Mouse (Mus musculus) thymus, postnatal 10 days (tissue): ENCODE data around the gene Tcte1.

Source experiments
- DNase-seq, 2 experiments: peaks; one replicate each; pipeline ENCODE4 v3.0.0; 2021; ENCODE audit warnings: low spot score in 2 of 2

The Tcte1 gene

DNA sequence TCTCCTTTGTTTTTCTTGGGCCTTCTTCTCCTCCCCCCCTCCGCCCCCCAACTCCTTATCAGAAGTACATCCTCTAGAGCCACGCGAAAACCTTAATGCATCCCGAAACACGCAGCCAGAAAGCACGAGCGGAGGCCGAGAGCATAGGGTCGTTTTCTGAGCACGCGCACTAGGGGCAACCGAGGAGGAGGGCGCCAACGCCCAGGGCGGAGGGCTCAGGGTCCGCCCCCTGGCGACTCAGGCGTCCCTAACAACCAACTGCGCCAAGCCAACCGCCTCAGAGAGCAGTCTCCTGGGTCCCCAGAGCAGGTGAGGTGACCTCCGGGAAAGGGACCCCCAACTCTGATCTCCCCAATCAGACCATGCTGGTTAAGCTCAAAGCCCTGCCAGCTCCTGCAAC, at the start of gene Tcte1:
Gene Tcte1, plus strand, starts transcription at position 172 of the 400 bp plus-strand sequence.
- peak; percentile 29 to 55 for DNase-seq

DNA sequence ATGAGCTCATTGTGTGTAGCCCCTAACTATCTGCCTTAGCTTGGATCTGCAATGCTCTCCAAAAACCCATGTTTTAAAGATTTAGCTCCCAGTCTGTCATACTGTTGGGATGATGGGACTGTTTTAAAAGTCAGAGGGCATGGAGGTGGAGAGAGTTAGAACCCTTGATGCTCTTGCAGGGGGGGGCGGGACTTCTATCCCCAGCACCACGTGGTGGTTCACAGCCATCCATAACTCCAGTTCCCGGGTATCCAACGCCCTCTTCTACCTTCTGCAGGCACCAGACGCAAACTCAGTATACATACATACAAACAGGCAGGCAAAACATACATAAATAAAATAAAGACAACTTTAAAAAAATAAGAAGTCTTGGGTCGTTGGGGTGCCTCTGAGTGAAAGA, 49.6 kb upstream of the Tcte1 start:
- no peak for DNase-seq

DNA sequence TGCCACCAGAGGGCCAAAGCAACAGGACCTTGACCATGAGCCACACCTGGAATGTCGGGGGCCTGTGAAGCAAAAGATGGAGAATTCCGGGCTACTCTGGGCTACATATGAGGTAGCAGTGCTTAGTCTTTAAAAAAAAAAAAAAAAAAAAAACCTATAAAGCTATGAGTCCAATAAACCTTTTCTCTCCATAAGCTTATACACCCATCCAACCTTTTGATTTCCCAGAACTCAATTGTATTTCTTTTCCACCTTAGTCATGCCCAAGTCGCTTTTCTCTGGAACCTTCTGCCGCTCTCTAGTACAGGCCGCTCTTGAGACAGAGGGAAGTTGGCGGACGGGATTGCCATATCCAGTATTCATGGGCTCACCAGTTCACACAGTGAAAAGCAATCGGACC, 49.1 kb upstream of the Tcte1 start:
- no peak for DNase-seq

DNA sequence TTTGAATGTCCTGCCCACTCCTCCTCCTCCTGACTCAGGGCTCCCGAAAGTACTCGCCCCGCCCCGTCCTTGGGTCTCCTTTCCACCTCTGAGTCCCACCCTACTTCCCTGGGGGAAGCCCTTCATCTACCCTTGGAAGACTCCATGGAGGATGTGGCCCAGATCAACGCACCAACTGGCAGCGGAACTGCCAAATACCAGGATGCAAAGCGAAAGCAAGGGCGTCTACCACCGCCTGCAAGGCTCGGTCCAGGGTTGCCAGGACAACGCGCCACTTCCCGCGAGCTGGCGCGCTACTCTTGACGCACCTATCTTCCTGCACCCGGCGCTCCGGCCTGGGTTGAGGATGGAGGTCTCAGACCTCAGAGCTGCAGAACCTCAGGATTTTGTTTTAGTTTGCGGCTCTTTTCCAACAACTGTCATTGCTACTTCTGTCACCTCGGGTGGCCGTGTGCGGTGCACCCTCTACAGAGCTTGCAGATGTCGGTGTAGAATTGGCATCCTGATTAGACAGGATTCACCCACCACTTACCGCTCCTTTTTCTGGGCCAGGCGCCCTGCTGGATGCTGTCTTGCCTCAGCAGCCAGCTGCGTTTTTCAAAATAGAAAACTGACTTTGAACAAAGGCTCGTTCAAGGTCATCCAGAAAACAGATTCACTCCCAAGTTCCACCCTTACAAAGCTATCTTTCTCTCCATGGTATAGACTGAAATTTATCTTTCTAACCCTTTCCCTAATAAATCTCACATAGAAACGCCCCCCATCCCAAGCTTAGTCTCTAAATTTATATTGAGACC, 48.4 kb upstream of the Tcte1 start, which contains the start of gene Spats1:
Gene Spats1, minus strand, starts transcription at position 747 of the 797 bp plus-strand sequence.
- DNase-seq = peak; percentile 46 to 57

DNA sequence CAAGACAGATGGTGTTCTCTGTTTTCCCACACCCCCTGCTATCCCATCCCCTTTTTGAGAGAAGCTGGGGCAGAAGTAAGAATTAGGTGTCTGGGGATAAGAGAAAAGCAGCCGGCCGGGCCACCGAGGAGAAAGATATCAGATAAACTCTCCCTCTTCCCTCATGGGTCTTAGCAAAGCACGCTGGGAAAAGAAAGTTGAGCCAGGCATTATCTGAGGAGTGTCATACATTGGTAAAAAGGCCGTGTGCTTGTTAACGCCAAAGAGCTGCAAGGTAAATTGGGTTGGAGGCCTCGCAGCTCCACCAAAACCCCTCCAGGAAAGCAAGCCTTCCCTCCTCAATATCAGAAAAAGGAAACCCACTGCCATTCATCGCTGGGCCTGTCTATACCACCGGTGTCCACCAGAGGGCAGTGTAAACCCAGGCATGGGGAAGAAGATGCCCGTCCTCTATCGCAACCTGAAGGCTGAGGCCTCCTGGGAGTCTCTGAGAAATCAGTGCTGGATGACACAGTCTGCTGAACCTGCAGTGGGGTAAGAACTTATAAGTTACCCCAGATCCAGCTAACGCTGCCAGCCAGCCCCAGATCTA, 44.9 kb upstream of the Tcte1 start:
- DNase-seq = peak; percentile 79 to 93

DNA sequence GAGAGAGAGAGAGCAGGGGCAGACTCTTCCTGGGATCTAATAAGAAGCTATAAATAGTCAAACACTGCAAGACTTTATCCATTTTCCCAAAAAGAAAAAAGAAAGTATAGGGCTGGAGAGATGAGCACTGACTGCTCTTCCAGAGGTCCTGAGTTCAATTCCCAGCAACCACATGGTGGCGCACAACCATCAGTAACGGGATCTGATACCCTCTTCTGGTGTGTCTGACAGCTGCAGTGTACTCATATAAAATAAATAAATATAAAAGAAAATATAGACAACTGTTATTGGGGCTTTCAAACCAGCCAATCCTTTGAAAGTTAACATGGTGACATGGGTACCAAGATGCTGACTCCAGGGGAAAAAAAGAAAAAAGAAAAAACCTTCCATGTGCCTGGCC, 42.8 kb upstream of the Tcte1 start:
- peak; percentile 53 to 59 for DNase-seq

DNA sequence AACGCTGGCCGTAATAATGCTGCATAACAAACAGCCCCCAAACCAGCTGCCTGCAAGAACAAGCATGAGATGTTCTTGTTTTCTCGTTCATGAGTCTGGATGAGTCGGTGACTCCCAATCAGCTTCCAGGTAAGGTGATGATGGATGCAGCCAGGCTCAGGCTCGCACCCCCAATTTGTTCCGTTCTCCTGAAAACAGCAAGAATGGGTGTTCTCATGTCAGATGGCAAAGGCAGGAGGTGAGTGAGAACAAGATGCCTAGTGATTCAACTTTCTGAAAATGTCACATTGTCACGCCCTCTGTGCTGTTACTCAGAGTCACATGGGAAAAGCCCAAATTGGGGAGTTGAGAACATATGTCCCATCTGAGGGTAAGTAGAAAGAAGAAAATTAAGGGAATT, 37.7 kb upstream of the Tcte1 start:
- DNase-seq = no peak

DNA sequence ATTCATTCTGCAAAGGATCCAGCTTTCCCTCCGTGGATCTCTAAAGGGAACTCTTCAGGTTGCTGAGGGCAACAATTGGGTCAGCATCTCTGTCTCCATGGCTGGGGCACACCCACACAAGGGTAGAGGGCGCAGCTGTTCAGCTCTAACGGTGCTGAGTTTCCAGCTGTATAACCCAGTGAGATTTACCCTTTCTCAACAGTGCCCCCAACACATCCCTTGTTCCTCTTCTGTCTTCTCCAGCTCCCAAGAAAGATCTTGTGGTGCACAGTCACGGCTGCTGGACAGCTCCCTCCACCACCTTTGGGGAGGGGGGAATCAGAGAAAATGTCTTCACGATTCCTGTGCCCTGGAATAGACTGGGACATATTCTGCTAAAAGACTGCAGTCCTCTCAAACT, 36.0 kb upstream of the Tcte1 start:
- peak; percentile 71 to 72 for DNase-seq

DNA sequence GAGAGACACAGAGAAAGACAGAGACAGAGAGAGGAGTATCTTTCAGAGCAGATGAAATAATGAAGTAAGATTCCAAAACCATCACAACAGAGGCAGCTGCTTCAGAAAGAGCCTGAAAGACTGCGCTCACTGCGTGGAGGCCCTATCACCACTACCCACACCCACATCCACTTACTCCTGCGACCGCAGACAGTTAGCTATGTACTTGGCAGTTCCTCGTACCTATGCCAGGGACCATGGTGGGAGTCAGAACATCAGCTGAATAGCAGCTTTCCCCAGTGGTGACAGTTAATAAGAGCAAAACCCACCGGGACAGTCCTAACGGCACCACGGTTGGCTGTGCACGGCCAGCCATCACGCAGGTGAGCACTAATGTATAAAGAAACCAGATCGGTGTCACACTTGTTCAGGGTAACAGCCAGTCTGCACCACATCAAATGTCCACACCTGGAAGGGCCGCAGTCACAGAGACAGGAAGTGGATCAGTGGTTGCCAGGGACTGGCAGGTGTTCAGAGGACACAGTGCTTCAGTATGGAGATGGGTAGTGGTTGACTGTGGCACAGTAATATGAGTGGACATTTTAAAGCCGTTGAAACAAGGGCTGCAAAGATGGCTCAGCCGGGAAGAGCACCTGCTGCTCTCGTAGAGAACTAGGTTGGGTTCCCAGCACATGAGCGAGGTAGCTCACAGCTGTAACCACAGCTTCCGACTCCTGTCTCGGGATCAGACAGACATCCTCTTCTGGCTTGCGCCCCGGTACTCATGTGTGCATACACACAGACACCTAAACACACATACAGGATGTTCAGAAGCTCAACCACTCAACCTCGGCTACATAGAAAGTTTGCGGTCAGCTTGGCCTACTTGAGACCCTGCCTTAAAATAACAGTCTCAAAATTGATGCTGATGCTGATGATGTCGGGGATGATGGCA, 34.6 kb upstream of the Tcte1 start:
- DNase-seq = peak; percentile 78 to 88

DNA sequence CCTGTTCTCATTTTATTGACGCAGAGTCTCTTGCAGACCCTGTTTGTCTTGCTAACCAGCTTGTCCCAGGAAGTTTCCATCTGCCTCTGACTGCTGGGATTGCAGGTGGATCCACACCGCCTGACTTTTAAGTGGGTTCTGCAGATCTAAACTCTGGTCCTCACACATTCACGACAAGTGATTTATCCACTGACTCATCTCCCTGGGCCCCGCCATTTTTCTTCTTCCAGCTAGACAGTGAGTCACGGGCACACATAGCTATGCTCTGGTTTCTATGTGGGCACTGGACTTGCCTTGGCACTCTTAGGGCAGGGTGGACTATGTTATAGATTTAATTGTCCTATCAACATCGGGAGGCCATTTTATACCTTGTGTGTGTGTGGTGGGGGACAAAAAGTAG, 33.5 kb upstream of the Tcte1 start:
- no peak for DNase-seq

DNA sequence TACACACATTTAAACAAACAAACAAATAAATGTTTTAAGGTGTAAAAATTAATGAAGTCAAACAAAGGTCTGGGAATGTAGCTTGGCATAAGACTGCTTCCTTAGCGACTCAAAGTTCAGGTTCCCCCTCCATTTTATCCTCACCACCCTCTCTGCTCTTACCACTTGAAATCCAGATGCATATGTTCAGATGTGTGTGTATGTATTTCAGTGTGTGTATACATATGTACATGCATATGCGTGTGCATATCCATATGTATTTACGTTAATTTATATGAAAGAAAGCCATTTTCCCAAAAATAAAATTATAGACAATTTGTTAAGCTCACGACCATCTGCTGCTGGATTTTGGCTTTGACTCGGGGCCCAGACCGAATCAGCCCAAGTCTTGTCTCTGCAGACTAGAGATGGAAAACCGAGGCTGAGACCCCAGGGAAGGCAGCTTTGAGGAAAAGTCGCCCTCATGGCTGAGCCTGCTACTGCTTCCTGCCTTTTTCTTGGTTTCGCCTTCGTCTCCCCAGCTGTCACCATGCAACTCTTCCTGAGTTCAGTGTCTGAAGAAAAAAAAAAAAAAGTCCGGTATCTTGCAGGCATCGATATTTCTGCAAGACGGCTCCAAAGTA, 32.6 kb upstream of the Tcte1 start:
- no peak for DNase-seq

DNA sequence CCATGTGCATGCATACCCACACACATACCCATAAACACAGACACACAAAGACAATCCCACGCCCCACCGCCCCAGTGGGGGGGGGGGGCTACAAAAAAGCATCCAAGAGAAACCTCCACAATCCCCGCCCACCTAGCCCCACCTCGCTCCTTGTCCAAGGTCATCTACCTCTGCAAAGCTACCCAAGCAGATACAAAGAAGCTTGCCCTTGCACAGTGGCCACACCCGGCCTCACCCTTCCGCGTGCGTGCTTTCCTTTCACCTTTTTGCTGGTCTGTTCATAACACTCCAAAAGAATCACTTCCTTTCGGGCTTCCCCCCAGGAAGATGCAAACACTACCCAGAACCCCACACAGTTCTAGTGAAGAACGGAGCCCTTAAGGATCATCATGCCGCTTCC, 27.8 kb upstream of the Tcte1 start:
- DNase-seq = no peak

DNA sequence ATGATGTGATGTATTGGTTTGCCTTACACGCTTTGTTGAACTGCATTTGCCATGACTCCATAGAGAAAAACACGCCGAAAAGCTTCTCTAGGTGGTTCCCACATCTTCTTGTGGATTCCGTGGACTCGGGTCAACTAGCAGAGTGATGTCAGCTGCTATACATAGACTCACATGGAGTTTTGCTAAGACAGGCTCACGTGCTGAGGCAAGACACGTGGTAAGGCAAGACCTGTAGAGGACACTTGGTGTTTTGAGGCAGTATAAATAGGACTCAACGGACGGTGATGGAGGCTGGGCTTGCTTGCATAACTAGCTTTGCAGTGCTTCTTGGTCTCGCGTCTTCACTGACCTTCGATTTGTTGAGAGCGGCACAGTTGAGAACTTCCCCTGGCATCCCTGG, 24.8 kb upstream of the Tcte1 start:
- no peak for DNase-seq

DNA sequence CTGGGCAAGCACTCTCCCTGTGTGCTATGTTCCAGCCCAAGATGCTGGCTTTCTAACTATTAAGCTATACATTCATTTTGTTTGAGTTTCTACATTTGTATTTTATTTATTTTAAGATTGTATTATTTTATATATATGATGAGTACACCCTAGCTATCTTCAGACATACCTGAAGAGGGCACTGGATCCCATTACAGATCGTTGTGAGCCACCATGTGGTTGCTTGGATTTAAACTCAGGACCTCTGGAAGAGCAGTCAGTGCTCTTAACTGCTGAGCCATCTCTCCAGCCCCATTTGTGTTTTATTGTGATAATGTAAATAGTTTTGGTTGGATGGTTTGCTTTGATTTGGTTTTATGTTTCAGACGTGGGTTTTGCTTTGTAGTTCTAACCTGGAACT, 23.7 kb upstream of the Tcte1 start:
- DNase-seq = no peak

DNA sequence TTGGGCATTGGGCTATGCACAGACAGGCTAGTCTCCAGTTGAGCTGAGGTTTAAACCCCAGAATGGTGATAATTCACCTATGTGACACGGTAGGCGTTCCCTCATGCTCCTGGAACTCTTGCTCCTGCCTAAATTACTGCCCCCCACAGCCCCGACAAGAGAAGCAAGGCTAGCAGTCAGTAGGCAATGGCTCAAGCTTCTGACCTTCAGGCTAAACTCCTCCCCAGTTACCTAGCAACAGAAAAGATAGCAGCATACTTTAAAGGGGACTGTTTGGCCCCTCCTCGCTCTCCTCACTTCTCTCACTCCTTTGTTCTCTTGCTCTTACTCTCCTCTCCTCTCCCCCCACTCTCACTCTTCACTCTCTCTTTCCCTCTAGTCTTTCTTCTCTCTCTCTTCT, 22.3 kb upstream of the Tcte1 start:
- DNase-seq = no peak

DNA sequence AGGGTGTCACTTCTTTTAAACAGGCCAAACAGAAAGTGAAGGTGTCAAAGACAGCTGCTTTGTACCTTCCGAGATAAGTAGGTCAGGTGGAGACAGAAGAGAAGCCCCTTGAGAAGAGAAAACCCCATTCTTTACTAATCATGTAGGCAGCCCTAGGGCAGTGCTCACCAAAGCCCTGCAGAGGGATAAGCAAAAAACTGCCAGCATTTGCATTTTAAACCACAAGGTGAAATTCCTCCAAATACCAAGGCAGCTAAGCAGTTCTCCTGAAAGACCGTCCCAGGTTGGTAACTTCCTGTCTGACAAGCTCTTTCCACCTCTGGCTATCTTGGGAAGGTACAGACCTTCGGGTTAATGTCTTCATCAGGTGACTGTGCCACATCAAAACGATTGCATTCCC, 20.9 kb upstream of the Tcte1 start:
- DNase-seq = no peak

DNA sequence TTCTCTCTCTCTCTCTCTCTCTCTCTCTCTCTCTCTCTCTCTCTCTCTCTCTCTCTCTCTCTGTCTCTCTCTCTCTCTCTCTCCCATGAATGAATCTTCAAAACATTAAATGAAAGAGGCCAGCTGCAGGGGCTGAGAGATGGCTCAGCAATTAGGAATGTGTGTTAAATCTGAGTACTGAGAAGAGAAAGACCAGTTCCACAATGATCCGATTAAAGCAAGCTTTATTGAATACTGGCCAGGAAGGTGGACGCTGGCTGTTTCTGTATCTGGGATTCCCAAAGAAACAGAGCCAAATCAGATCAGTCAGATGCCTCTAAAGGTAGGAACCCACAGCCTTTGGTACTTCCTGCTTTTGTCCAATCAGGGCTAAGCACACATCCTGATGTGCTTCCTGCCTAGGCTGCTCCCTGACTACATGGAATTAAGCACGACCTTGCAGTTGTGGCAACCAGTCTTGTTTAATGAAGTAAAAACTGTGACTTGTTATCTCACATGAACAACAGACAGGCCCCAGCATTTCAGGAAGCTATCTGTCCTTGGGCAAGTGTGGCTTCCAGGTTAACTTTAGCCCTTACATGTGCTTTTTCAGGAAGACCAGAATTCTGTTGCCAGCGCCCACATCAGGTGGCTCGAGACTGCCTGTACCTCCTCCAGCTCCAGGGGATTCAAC, 19.8 kb upstream of the Tcte1 start:
- DNase-seq = no peak

DNA sequence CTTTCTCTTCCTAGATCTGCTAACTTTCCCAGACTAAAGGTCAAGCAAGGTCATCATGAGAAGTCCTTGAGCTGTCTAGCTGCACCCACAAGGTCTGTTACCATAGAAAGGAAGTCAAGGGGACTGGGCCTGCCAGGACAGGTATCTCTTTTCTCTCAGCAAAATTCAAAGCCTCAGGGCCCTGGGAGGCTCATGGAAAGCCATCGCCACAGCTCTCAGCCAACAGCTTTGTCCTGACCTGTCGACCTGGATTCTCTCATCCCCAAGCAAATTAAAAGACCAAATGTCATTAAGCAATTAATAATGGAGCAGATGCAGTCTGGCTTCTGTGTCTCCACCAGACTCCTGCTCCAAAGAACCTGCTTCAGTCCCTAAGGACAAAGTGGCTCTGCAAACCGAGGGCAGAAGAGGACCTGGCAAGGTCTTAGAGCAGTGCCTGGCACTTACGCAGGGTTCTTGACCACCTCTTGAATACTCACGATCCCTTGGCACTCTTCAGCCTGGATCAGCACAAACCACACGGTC, 17.2 kb upstream of the Tcte1 start:
- DNase-seq = no peak

DNA sequence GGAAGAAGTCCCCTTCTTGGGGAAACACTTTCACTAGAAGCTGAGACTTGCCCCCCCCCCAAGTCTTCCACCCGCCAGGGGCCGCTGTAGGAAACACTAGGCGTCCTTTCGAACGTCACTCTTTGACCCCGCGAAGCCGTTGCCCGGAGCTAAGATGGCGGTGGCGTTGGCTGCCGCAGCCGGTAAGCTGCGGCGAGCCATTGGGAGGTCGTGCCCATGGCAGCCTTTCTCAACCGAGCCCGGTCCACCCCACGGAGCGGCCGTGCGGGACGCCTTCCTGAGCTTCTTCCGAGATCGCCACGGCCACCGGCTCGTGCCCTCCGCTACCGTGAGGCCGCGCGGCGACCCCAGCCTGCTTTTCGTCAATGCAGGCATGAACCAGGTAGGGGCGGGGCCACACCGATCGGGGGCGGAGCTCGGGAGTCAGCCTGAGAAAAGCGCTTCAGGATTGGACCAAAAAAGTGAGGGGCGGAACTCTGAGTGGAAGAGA, 16.5 kb upstream of the Tcte1 start, which contains the start of gene Aars2:
Gene Aars2, plus strand, starts transcription at position 142 of the 490 bp plus-strand sequence.
- DNase-seq = peak; percentile 93 to 98

DNA sequence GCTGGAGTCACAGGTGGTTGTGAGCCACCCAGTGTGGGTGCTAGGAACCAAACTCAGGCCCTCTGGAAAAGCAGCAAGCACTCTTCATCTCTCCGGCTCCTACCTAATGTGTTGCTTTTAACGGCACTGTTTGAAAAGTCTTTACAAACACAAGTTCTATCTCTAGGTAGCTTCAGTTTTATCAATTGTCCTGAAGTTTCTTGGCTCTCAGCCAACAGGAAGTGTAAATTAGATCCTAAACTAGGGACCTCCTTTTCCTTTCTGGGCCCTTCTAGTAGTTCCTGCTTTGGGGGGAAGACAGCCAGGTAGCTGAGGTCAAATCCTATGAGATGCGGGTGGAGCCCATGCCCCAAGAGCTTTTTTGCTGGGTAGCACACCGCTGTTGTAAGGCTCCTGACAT, 12.4 kb upstream of the Tcte1 start:
- no peak for DNase-seq

DNA sequence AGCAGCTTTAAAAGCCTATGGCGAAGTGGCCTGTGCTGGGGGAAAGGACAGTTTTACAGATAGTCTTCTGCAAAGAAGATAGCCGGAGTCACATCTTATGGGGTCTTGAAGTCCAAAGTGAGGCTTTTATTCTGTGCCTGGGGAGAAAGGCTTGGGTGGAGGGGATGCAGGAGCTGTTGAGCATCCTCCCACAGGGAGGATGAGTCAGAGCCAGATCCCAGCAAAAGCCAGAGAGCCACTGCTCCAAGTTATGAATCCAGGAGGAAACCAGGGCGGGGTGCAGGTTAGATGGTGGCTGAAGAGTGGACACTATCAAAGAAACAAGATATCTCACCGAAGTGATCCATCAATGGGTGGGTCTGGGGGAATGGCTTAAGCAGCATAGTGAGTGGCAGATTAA, 11.5 kb upstream of the Tcte1 start:
- DNase-seq = no peak
